Mouse (Mus musculus): Measurements from ENCODE around the gene Susd1.
A peak's percentile ranks its signal among the peaks of the same experiment; 100 is the strongest.

Gene Susd1

GRCm38 (mm10) chr4:59340714-59341113 lies 97.7 kb downstream of the Susd1 start:
- peak; percentile 68 to 83 for DNase-seq (ENCODE audit: low spot score in 2 of 2)

- DNase-seq (ENCODE audit: low spot score in 2 of 2), result no peak
Measured at GRCm38 (mm10) chr4:59340046-59340445, 98.4 kb downstream of the Susd1 start.

GRCm38 (mm10) chr4:59338896-59339535 lies 99.4 kb downstream of the Susd1 start:
- DNase-seq (ENCODE audit: low spot score in 2 of 2), result no peak

GRCm38 (mm10) chr4:59337533-59337885 lies 100.9 kb downstream of the Susd1 start:
- DNase-seq (ENCODE audit: low spot score in 2 of 2), result no peak

- DNase-seq (ENCODE audit: low spot score in 2 of 2), result no peak
Measured at GRCm38 (mm10) chr4:59336846-59337532, 101.4 kb downstream of the Susd1 start.

- no peak for DNase-seq (ENCODE audit: low spot score in 2 of 2)
Measured at GRCm38 (mm10) chr4:59336439-59336809, 102.0 kb downstream of the Susd1 start.

- DNase-seq (ENCODE audit: low spot score in 2 of 2), result no peak
Measured at GRCm38 (mm10) chr4:59335616-59336438, 102.6 kb downstream of the Susd1 start.

GRCm38 (mm10) chr4:59335101-59335500 lies 103.3 kb downstream of the Susd1 start:
- DNase-seq (ENCODE audit: low spot score in 2 of 2), result no peak

GRCm38 (mm10) chr4:59334236-59334635 lies 104.2 kb downstream of the Susd1 start:
- DNase-seq (ENCODE audit: low spot score in 2 of 2), result no peak

GRCm38 (mm10) chr4:59333424-59333895 lies 105.0 kb downstream of the Susd1 start:
- DNase-seq (ENCODE audit: low spot score in 2 of 2), result no peak

- no peak for DNase-seq (ENCODE audit: low spot score in 2 of 2)
Measured at GRCm38 (mm10) chr4:59332691-59333423, 105.6 kb downstream of the Susd1 start.

GRCm38 (mm10) chr4:59332089-59332488 lies 106.3 kb downstream of the Susd1 start:
- no peak for DNase-seq (ENCODE audit: low spot score in 2 of 2)

- peak; percentile 83 to 90 for DNase-seq (ENCODE audit: low spot score in 2 of 2)
Measured at GRCm38 (mm10) chr4:59331633-59332032, 106.8 kb downstream of the Susd1 start.

- no peak for DNase-seq (ENCODE audit: low spot score in 2 of 2)
Measured at GRCm38 (mm10) chr4:59330961-59331604, 107.3 kb downstream of the Susd1 start.

- DNase-seq (ENCODE audit: low spot score in 2 of 2), result peak; percentile 60 to 64
Measured at GRCm38 (mm10) chr4:59329461-59330304, 108.8 kb downstream of the Susd1 start.

- DNase-seq (ENCODE audit: low spot score in 2 of 2), result no peak
Measured at GRCm38 (mm10) chr4:59328821-59329220, 109.6 kb downstream of the Susd1 start.

- no peak for DNase-seq (ENCODE audit: low spot score in 2 of 2)
Measured at GRCm38 (mm10) chr4:59327986-59328385, 110.4 kb downstream of the Susd1 start.

- DNase-seq (ENCODE audit: low spot score in 2 of 2), result no peak
Measured at GRCm38 (mm10) chr4:59326031-59326760, 112.2 kb downstream of the Susd1 start.

- DNase-seq (ENCODE audit: low spot score in 2 of 2), result no peak
Measured at GRCm38 (mm10) chr4:59324317-59324716, 114.1 kb downstream of the Susd1 start.

GRCm38 (mm10) chr4:59323231-59323651 lies 115.2 kb downstream of the Susd1 start:
- peak in 1 of 2 experiments; percentile 51 for DNase-seq (ENCODE audit: low spot score in 2 of 2)

Measured in heart, adult 9 months (tissue).